Mouse (Mus musculus) hindbrain, embryonic 14.5 days (tissue): ENCODE results near the gene Rbms2. TPM values are rescaled to one million over a fixed set of nuclear protein-coding genes. Genes with fewer than 3 reads are reported as not detected.

Experiments
- ATAC-seq: fragments of 200-750 bp; cut with Nextera tagmentation; 2 replicates; pipeline ENCODE4 v1.8.0; 2017; ENCODE audit warnings: moderate number of reproducible peaks, mild to moderate bottlenecking, moderate TSS enrichment, moderate library complexity; ENCODE audit not compliant: low FRiP score
- DNase-seq: peaks from one replicate; pipeline ENCODE4 v3.0.0-alpha.2; 2015; ENCODE audit warnings: low spot score
- H3K27ac ChIP-seq: fragments of 300-500 bp; sonication (generic); 2 replicates; pipeline ENCODE4 v1.5.1; 2014; ENCODE audit warnings: mild to moderate bottlenecking, moderate library complexity
- H3K27me3 ChIP-seq: fragments of 300-500 bp; sonication (generic); 2 replicates; pipeline ENCODE4 v1.6.1; 2014; ENCODE audit warnings: mild to moderate bottlenecking, low read length, mixed read lengths; ENCODE audit not compliant: control insufficient read depth, insufficient read depth
- H3K36me3 ChIP-seq: fragments of 300-500 bp; sonication (generic); replicated peaks from 2 replicates; pipeline ENCODE4 v1.6.1; 2014; ENCODE audit not compliant: control insufficient read depth, insufficient read depth
- H3K4me1 ChIP-seq: fragments of 300-500 bp; sonication (generic); replicated peaks from 2 replicates; pipeline ENCODE4 v1.6.1; 2014; ENCODE audit warnings: antibody characterized with exemption, low read length, mixed read lengths; ENCODE audit not compliant: control insufficient read depth, insufficient read depth
- H3K4me2 ChIP-seq: fragments of 300-500 bp; sonication (generic); replicated peaks from 2 replicates; pipeline ENCODE4 v1.6.1; 2014; ENCODE audit warnings: mild to moderate bottlenecking, moderate library complexity
- H3K4me3 ChIP-seq: fragments of 300-500 bp; sonication (generic); replicated peaks from 2 replicates; pipeline ENCODE4 v1.5.1; 2014; ENCODE audit warnings: mild to moderate bottlenecking, low read length
- H3K9ac ChIP-seq: fragments of 300-500 bp; sonication (generic); 2 replicates; pipeline ENCODE4 v1.6.1; 2014
- H3K9me3 ChIP-seq: fragments of 300-500 bp; sonication (generic); 2 replicates; pipeline ENCODE4 v1.6.1; 2016; ENCODE audit warnings: low read length; ENCODE audit not compliant: control insufficient read depth
- WGBS: fragments of 180-500 bp; shearing (Covaris S2); extraction: QIAGEN DNeasy Blood & Tissue Kit; methylation state at CpG from one replicate; pipeline ENCODE4 v1.1.7; 2014; 5-methylcytosine and 5-hydroxymethylcytosine counted together
- polyA plus RNA-seq: library from polyadenylated mRNA; unstranded; fragments of >200 nt; fragmentation: Nextera tagmentation; extraction: Ambion mirVana; gene quantifications from 2 replicates; pipeline ENCODE4 v1.2.1, GENCODE M21; 2014

Gene Rbms2
- polyA plus RNA-seq, 1 experiment from 2014 or later, result 8.2 TPM

DNA sequence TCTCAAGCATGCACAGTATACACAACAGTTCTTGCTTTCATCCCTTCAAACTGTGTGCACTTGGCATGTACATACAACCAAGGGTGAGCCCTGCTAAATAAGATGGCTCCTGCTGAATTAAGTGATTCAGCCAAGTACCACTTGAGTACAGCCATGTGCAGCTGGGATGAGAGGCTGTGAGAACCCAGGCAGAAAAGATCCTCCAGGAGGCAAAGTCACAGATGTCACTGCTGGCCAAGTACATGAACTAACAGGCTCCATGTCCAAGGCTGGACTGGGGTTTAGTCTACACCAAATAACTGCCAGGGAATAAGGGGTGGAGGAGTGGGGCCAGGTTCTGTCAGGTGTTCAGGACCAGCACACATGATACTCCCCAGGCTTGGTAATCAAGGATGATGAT lies 48.3 kb downstream of the Rbms2 start:
- no peak overlapping the region for H3K9ac ChIP-seq
- H3K36me3 ChIP-seq, result peaks cover 41% of the 10 kb centered on the region
- no peaks in the 10 kb centered on the region for H3K4me1 ChIP-seq
- no peaks in the 10 kb centered on the region for H3K27me3 ChIP-seq
- ATAC-seq, result no peak
- H3K27ac ChIP-seq, result no peak overlapping the region
- no peak for DNase-seq
- no peaks in the 10 kb centered on the region for H3K9me3 ChIP-seq
- no peak overlapping the region for H3K4me2 ChIP-seq
- no peak overlapping the region for H3K4me3 ChIP-seq

DNA sequence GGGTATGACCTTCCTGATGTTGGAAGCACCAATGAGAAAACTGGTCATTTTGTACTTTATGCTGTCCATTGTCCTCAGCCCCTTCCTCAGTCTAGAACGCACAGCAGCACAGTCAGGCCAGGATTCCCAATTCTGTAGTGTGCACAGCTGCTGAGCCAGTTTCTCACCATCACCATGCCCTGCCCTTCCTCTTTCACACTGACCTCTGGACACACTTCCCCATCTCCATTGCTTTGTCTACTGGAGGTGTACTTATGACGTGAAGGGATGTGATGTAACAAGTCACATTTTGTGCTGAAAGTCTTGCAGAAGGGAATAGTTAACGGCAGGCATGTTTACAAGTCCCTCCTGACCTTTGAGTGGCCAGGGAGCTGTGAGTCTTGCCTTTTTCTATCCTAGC lies 48.8 kb downstream of the Rbms2 start:
- no peak overlapping the region for H3K4me2 ChIP-seq
- DNase-seq (no peak), ATAC-seq (no peak)
- no peaks in the 10 kb centered on the region for H3K4me1 ChIP-seq
- no peak overlapping the region for H3K9ac ChIP-seq
- 85% methylated on average over 3 of the region's 3 CpGs for WGBS
- peaks cover 46% of the 10 kb centered on the region for H3K36me3 ChIP-seq
- H3K4me3 ChIP-seq, result no peak overlapping the region
- no peak overlapping the region for H3K27ac ChIP-seq
- no peaks in the 10 kb centered on the region for H3K9me3 ChIP-seq
- no peaks in the 10 kb centered on the region for H3K27me3 ChIP-seq

DNA sequence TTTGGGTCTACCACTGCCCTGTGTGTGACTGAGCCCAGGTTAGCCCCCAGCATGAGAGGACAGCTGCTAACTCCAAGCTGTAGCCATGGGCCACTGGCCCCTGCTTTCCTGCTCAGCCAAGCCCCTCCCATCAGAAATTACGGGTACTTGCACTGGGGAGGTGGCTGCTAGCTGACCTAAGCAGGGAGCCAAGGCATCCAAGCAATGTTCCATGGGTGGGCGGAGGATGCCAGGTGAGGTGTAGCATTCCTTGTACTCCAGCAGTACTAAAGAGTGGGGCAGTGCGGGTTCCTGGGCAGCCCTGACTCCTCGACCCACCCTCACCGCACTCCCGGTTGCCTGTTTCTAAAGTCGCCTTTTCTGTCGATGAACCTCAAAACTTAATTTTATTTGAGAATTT lies 52.0 kb downstream of the Rbms2 start:
- WGBS, result 93% methylated on average over 8 of the region's 8 CpGs
- Histone ChIP-seq H3K27ac (no peak overlapping the region), H3K9me3 (no peaks in the 10 kb centered on the region), H3K4me2 (no peak overlapping the region), H3K36me3 (peaks cover 77% of the 10 kb centered on the region), H3K4me1 (no peaks in the 10 kb centered on the region), H3K9ac (no peak overlapping the region), H3K27me3 (no peaks in the 10 kb centered on the region), H3K4me3 (no peak overlapping the region)
- ATAC-seq, result no peak
- DNase-seq, result no peak

DNA sequence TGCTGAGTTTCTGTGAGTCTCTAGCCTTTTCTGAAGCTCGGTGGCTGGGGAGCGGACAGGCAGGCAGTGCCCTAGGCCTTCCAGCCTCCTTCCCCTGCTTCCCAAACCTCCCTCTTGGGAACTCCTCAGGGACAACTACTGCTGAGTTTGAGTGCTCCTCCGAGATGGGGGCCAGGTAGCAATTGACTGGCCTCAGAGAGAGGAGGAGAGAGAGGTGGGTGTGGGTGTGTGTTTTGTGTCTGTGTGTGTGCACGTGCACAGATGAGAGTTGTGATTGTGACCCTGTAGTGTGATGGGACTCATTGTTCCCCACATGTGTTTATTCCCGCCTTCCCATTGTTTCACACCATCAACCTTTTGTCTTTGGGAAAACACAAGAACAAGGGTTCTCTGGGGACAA lies 52.6 kb downstream of the Rbms2 start:
- no peaks in the 10 kb centered on the region for H3K27me3 ChIP-seq
- H3K9me3 ChIP-seq, result no peaks in the 10 kb centered on the region
- H3K36me3 ChIP-seq, result peaks cover 84% of the 10 kb centered on the region
- no peaks in the 10 kb centered on the region for H3K4me1 ChIP-seq
- no peak overlapping the region for H3K4me3 ChIP-seq
- WGBS, result 69% methylated on average over 5 of the region's 5 CpGs
- H3K9ac ChIP-seq, result no peak overlapping the region
- no peak for ATAC-seq
- DNase-seq, result no peak
- no peak overlapping the region for H3K27ac ChIP-seq
- H3K4me2 ChIP-seq, result no peak overlapping the region

DNA sequence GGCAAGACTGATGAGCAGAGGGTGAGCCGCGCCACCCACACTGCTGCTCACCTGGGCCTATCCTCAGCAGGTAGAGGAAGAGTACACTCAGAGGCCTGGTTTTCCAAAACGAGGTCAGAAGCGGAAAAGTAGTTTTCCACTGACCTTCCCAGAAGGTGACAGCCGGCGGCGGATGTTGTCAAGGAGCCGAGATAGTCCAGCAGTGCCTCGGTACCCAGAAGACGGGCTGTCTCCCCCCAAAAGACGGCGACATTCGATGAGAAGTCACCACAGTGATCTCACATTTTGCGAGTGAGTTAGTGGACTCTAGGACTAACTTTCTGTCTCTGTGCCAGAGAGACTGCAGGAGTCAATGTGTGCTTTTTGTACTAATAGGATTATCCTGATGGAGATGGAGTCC lies 54.1 kb downstream of the Rbms2 start:
- Histone ChIP-seq H3K36me3 (peaks cover 96% of the 10 kb centered on the region), H3K27me3 (no peaks in the 10 kb centered on the region), H3K4me2 (no peak overlapping the region), H3K9me3 (no peaks in the 10 kb centered on the region), H3K27ac (no peak overlapping the region), H3K4me1 (no peaks in the 10 kb centered on the region), H3K4me3 (no peak overlapping the region), H3K9ac (no peak overlapping the region)
- 94% methylated on average over 14 of the region's 14 CpGs for WGBS
- ATAC-seq (no peak), DNase-seq (no peak)

DNA sequence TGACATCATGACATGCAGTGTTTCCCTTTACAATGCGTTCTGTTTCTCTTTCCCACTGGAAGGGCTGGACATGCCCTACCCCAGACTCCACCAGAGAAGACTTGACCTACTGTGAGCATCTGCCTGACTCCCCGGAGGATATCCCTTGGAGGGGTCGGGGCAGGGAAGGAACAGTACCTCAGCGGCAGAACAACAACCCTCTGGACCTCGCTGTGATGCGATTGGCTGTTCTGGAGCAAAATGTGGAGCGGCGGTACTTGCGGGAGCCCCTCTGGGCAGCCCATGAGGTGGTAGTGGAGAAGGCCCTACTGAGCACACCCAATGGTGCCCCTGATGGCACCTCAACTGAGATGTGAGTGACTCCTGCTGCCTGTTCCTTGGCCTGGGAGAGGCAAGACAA lies 55.3 kb downstream of the Rbms2 start:
- ATAC-seq (no peak), DNase-seq (no peak)
- Histone ChIP-seq H3K36me3 (peaks cover 96% of the 10 kb centered on the region), H3K4me3 (no peak overlapping the region), H3K9ac (no peak overlapping the region), H3K27me3 (no peaks in the 10 kb centered on the region), H3K4me2 (no peak overlapping the region), H3K27ac (no peak overlapping the region), H3K4me1 (no peaks in the 10 kb centered on the region), H3K9me3 (no peaks in the 10 kb centered on the region)
- WGBS, result 92% methylated on average over 9 of the region's 9 CpGs

DNA sequence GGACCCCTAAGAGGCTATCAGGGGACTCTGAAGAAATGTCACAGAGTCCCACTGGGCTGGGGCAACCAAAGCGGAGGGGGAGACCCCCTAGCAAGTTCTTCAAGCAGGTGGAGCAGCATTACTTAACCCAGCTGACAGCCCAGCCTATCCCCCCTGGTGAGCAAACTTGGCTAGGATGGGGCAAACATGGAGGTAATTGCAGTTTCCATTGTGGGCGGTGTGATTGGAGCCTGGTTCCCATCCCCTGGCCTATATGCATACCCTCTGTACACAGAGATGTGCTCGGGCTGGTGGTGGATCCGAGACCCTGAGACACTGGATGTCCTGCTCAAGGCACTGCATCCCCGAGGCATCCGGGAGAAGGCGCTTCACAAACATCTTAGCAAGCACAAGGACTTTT lies 56.3 kb downstream of the Rbms2 start:
- Histone ChIP-seq H3K4me1 (no peaks in the 10 kb centered on the region), H3K27me3 (no peaks in the 10 kb centered on the region), H3K36me3 (peaks cover 98% of the 10 kb centered on the region), H3K9ac (no peak overlapping the region), H3K27ac (no peak overlapping the region), H3K4me2 (no peak overlapping the region), H3K9me3 (no peaks in the 10 kb centered on the region), H3K4me3 (no peak overlapping the region)
- DNase-seq (no peak), ATAC-seq (no peak)
- WGBS, result 93% methylated on average over 7 of the region's 7 CpGs

DNA sequence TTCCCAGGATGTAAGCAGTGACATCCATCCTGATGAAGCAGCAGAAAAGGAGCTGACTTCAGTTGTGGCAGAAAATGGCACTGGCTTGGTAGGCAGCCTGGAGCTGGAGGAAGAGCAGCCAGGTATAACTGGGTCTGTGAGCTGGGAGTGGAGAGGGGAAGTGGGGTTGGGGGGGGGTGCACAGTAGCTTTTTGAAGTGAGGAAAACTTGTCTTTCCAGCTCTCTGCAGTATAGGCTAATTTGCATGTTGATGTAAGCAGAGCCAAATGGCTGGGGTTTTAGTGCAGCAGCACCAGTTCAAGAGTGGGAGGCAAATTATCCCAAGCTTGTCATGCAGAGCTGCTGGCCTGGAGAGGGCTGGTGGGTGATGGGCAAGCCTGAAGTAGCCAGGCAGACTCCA lies 68.9 kb downstream of the Rbms2 start:
- Histone ChIP-seq H3K27me3 (no peaks in the 10 kb centered on the region), H3K9me3 (no peaks in the 10 kb centered on the region), H3K36me3 (peaks cover 78% of the 10 kb centered on the region), H3K27ac (no peak overlapping the region), H3K4me1 (no peaks in the 10 kb centered on the region), H3K4me2 (no peak overlapping the region), H3K9ac (no peak overlapping the region), H3K4me3 (no peak overlapping the region)
- no peak for ATAC-seq
- no peak for DNase-seq

DNA sequence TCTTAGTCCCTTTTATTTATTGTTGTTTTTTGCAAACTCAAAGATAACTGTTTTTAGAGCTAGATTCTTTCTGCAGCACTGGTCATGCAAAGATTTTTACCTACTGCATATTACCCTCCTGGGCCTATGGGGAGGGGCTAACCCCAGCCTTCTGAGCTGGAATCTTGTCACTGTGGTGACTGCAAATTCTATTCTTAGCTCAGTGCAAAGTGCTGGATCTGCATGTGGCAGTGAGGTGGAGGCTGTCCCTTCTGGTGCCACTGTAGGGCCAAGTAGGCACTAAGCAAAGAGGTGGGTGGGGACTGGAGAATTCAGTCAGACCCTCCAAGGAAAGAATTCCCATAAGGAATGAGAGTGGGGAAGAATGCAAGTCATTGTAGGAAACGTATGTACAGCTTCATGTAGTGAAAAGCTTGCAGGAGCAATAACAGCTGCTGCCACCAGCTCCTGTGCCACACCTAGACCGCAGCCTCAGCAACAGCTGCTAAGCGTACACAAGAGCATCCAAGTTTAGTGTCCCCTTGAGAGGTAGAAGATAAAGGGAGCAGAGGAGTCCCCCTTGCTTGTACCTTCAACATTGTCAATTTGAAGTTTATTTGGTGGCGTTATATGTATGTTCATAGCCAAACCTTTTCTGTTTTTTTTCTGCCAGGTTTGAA lies 69.9 kb downstream of the Rbms2 start:
- Histone ChIP-seq H3K27me3 (no peaks in the 10 kb centered on the region), H3K27ac (no peak overlapping the region), H3K9me3 (no peaks in the 10 kb centered on the region), H3K36me3 (peaks cover 68% of the 10 kb centered on the region), H3K4me1 (no peaks in the 10 kb centered on the region), H3K4me3 (no peak overlapping the region), H3K4me2 (no peak overlapping the region), H3K9ac (no peak overlapping the region)
- no peak for DNase-seq
- ATAC-seq, result no peak
- WGBS, result 90% methylated on average over 4 of the region's 4 CpGs

DNA sequence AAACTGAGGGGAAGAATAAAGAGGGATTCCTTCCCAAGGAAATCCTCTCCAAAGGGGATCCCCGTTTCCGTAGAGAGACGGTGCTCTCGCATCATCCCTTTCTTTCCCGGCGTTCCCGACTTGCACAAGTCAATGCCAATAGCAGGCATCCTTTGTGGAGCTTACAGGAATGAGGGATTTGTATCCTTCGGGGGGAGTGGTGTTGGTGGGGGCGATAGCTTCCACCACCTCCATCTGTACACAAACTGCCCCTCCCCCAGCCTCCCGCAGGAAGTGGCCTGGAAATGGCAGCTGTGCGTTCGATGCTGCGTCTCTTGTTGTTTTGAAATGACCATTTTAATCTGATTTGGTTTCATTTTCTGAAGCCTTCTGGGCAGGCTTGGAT lies 82.5 kb downstream of the Rbms2 start:
- ATAC-seq, result no peak
- 0% methylated on average over 13 of the region's 13 CpGs for WGBS
- DNase-seq, result peak; percentile 44
- Histone ChIP-seq H3K4me1 (peaks cover 25% of the 10 kb centered on the region), H3K9me3 (no peaks in the 10 kb centered on the region), H3K4me2 (peak overlapping the region; percentile 82), H3K4me3 (peak overlapping the region; percentile 76), H3K27ac (peak overlapping the region; percentile 83), H3K9ac (peak overlapping the region; percentile 86), H3K36me3 (no peaks in the 10 kb centered on the region), H3K27me3 (no peaks in the 10 kb centered on the region)
